Mouse (Mus musculus) liver, embryonic 14.5 days (tissue): ENCODE results near the gene Pole3. TPM values are rescaled to one million over a fixed set of nuclear protein-coding genes. Genes with fewer than 3 reads are reported as not detected.

Experiments
- ATAC-seq: fragments of 200-750 bp; cut with Nextera tagmentation; 2 replicates; pipeline ENCODE4 v1.8.0; 2017; ENCODE audit warnings: moderate number of reproducible peaks, mild to moderate bottlenecking, moderate library complexity; ENCODE audit not compliant: insufficient read depth
- DNase-seq, 3 experiments: peaks; one replicate each; pipeline ENCODE4 v3.0.0-alpha.2; 2012 to 2013; ENCODE audit warnings: low read depth in 3 of 3, low spot score in 3 of 3
- H3K27ac ChIP-seq: fragments of 300-500 bp; sonication (generic); 2 replicates; pipeline ENCODE4 v1.5.1; 2014; ENCODE audit warnings: moderate library complexity, mild to moderate bottlenecking, control low read depth, inconsistent platforms
- H3K27me3 ChIP-seq: fragments of 300-500 bp; sonication (generic); 2 replicates; pipeline ENCODE4 v1.6.1; 2014; ENCODE audit warnings: mild to moderate bottlenecking, low read length, moderate library complexity; ENCODE audit not compliant: control insufficient read depth, insufficient read depth
- H3K36me3 ChIP-seq: fragments of 300-500 bp; sonication (generic); replicated peaks from 2 replicates; pipeline ENCODE4 v1.6.1; 2014; ENCODE audit warnings: low read depth; ENCODE audit not compliant: control insufficient read depth, insufficient read depth
- H3K4me1 ChIP-seq, 2 experiments: fragments of 200-500 bp in 1 of 2; fragments of 300-500 bp in 1 of 2; sonication (generic) in 1 of 2; replicated peaks; 2 replicates each; pipeline ENCODE4 v1.6.1; 2012 to 2014; ENCODE audit warnings: antibody characterized with exemption in 1 of 2, inconsistent platforms in 1 of 2, low read length in 1 of 2; ENCODE audit not compliant: control insufficient read depth in 2 of 2, insufficient read depth in 2 of 2
- H3K4me2 ChIP-seq: fragments of 300-500 bp; sonication (generic); 2 replicates; pipeline ENCODE4 v1.6.1; 2014; ENCODE audit warnings: low read depth, mild to moderate bottlenecking, control low read depth, moderate library complexity
- H3K4me3 ChIP-seq, 2 experiments: fragments of 200-500 bp in 1 of 2; fragments of 300-500 bp in 1 of 2; sonication (generic) in 1 of 2; 2 replicates each; pipeline ENCODE4 v1.5.1; 2012 to 2014; ENCODE audit warnings: low read depth in 2 of 2, low read length in 2 of 2, mild to moderate bottlenecking in 2 of 2, control low read depth in 1 of 2, inconsistent platforms in 1 of 2, moderate library complexity in 1 of 2; ENCODE audit not compliant: insufficient read depth in 1 of 2
- H3K9ac ChIP-seq: fragments of 300-500 bp; sonication (generic); replicated peaks from 2 replicates; pipeline ENCODE4 v1.6.1; 2014; ENCODE audit warnings: mild to moderate bottlenecking, control low read depth, moderate library complexity
- H3K9me3 ChIP-seq: fragments of 300-500 bp; sonication (generic); 2 replicates; pipeline ENCODE4 v1.6.1; 2016; ENCODE audit warnings: low read length, mixed read lengths; ENCODE audit not compliant: control insufficient read depth
- CTCF ChIP-seq: IDR thresholded peaks from 2 replicates; pipeline ENCODE4 v1.5.1; 2016; ENCODE audit warnings: antibody characterized with exemption, low read depth, control low read depth
- EP300 ChIP-seq: IDR thresholded peaks from 2 replicates; pipeline ENCODE4 v1.6.1; 2016; ENCODE audit warnings: antibody characterized with exemption, low read depth
- WGBS: fragments of 180-500 bp; shearing (Covaris S2); extraction: QIAGEN DNeasy Blood & Tissue Kit; methylation state at CpG from one replicate; pipeline ENCODE4 v1.1.7; 2014; ENCODE audit not compliant: insufficient replicate concordance; 5-methylcytosine and 5-hydroxymethylcytosine counted together
- polyA plus RNA-seq, 2 experiments: library from polyadenylated mRNA; depleted of rRNA in 1 of 2; stranded (reverse) in 1 of 2; unstranded in 1 of 2; fragments of >200 nt; fragmentation: Nextera tagmentation in 1 of 2; extraction: Ambion mirVana in 1 of 2; gene quantifications; 2 replicates each; pipeline versions ENCODE4 v1.2.1 to v1.2.3; 2012 to 2014

Gene Pole3
- polyA plus RNA-seq, 2 experiments: 37.4 to 54.7 TPM

DNA sequence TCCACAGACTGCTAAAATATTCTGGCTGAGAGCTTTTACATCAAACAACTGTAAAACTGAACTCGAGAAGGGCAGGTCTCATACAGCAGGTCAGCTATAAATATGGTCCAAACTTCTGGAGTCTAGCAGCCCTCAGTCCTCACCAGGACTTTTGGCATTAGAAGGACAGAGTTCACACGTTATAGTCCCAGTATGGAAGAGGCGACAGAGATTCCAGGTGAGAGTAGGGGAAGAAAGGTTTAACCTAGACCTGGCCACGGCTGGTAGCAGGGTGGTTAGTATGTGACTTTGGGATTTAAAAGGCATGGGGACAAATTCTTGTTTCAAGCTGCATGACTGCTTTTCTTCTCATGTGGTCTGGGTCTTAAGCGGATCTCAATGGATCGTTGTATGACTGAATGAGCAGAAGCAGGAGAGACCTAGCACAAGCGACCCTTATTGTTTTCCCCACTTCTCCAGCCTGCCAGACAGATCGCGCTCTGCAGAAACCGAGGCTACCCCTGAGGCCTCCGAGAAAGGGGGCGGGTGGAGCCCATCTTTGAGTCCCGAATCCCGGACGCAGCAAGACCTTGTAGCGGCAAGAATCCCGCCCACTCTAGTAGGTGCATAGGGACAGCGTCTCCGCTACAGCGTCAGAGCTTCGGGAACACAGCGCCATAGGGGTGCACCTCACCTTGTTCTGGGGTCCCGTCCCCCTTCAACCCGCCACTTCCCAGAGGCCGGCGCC lies 5.6 kb downstream of the Pole3 start:
- ATAC-seq (peak; percentile 14), DNase-seq (no peak)
- Histone ChIP-seq H3K27me3 (no peaks in the 10 kb centered on the region), H3K9ac (peak overlapping the region; percentile 100), H3K9me3 (no peaks in the 10 kb centered on the region), H3K27ac (peak overlapping the region; percentile 98), H3K4me3 (peak overlapping the region; percentile 92 to 98), H3K4me1 (peaks cover 13 to 36% of the 10 kb centered on the region in 2 experiments), H3K4me2 (peak overlapping the region; percentile 87), H3K36me3 (peaks cover 23% of the 10 kb centered on the region)
- no peak for TF ChIP-seq CTCF
- no peak for TF ChIP-seq EP300
- WGBS: 2% methylated on average over 26 of the region's 26 CpGs

DNA sequence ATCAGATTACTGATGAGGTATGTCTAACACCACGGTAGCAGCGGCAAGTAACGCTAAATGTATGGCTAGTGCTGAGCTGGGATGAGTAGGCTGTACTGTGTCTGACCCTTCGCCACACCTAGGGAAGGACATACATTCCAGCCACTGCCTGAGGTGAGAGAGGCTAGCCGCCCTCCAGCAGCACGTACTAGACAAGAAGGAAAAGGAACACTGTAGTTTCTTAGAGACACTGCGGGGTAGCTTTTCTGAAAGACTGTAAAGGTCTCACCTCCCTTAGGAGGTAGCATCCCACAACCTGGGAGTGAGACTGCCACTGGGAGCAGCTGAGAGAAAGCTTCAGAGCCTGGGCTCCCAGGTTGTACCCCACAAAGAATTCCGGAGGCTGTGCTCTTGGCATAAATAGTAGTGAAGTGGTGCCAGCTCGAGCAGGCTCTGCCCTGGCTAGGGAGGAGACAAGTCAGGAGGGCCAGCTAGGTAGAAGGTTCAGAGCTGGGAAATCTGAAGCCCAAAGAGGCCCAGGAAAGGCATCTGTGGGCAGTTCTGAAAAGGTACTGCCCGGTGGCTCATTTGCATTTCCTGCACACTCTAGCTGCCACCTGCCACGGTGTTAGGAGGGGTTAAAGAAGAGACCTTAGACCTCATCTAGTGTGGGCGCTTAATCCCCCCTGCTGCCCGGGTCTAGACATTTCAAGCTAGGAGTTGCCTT lies 6.3 kb downstream of the Pole3 start:
- Histone ChIP-seq H3K9ac (peak overlapping the region; percentile 100), H3K27ac (peak overlapping the region; percentile 98), H3K9me3 (no peaks in the 10 kb centered on the region), H3K27me3 (no peaks in the 10 kb centered on the region), H3K4me2 (peak overlapping the region; percentile 87), H3K4me1 (peaks cover 17 to 37% of the 10 kb centered on the region in 2 experiments), H3K4me3 (peak overlapping the region; percentile 92 to 98), H3K36me3 (peaks cover 30% of the 10 kb centered on the region)
- WGBS: 28% methylated on average over 13 of the region's 13 CpGs
- no peak for ATAC-seq
- DNase-seq: no peak
- TF ChIP-seq EP300 (no peak), CTCF (peak; percentile 15; the same call in 1 of the 2 replicates)

DNA sequence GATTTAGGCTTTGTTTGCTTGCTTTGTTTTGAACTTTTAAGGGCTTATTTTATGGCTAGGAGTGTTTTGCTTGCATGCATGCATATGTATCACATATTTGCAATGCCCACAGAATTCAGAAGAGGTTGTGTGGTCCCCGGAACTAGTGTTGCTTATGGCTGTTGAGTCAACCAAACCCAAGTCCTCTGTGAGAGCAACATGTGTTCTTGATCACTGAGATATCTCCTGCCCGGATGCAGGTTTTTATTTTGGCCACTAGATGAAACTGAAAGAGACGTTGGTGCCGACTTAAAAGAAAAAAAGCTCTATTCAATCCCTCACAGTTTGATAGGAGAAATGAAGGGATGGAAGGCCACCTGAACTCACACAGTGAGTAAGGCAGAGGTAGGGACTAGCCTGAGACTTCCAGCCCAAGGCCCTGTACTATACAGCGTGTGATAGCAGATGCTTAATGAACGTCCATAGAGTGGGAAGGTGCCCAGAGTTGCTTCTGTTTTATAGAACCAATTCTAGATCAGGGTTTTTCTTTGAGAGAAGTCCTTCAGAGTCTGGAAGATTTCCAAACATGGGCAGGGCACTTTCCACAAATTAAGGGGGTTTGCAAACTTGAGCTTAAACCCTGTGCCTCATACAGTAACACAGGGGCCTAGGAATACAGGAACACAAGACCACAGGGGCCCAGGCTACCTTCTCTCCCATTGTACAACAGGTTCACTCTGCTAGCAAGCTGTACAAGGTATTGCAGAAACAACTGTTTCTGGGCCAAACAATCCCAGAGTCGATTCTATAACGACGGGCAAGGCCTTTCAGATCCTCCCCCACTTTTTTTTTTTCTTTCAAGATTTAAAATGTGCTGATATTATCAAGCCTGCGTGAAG lies 7.1 kb downstream of the Pole3 start:
- H3K9me3 ChIP-seq: no peaks in the 10 kb centered on the region
- peaks cover 34% of the 10 kb centered on the region for H3K36me3 ChIP-seq
- H3K9ac ChIP-seq: peak overlapping the region; percentile 100
- H3K4me1 ChIP-seq: peaks cover 21 to 42% of the 10 kb centered on the region in 2 experiments
- 33% methylated on average over 10 of the region's 10 CpGs for WGBS
- peak overlapping the region; percentile 92 to 98 for H3K4me3 ChIP-seq
- H3K27me3 ChIP-seq: no peaks in the 10 kb centered on the region
- TF ChIP-seq CTCF: peak; percentile 10; the same call in 1 of the 2 replicates
- TF ChIP-seq EP300: no peak
- DNase-seq (no peak), ATAC-seq (no peak)
- H3K4me2 ChIP-seq: peak overlapping the region; percentile 87
- peak overlapping the region; percentile 98 for H3K27ac ChIP-seq

DNA sequence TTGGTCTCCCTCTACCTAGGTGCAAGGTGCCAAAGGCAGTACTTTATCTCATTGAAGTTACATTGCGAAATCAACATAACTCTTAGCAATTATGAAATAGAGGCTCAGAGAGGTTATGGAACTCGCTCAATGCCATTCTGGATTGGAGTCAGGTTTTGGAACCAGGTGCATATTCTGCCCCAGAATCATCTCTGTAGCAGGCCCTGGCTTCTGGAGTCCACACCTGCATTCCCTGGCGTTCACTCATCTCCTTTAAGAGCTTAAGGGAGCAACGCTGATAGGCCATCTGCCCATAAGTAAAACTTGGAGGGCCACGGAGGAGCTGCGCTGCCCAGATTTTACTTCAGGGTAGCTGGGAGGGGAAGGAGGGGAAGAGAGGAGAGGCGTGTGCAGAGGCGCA lies 7.8 kb downstream of the Pole3 start:
- Histone ChIP-seq H3K4me2 (peak overlapping the region; percentile 87), H3K27ac (peak overlapping the region; percentile 98), H3K4me1 (peaks cover 21 to 48% of the 10 kb centered on the region in 2 experiments), H3K27me3 (no peaks in the 10 kb centered on the region), H3K9me3 (no peaks in the 10 kb centered on the region), H3K4me3 (peak overlapping the region; percentile 92 to 98), H3K36me3 (peaks cover 37% of the 10 kb centered on the region), H3K9ac (peak overlapping the region; percentile 100)
- 13% methylated on average over 8 of the region's 8 CpGs for WGBS
- peak; percentile 38; the same call in 1 of the 2 replicates for ATAC-seq
- TF ChIP-seq EP300 (no peak), CTCF (no peak)
- DNase-seq: peak in 1 of 3 experiments; percentile 76
